Mouse (Mus musculus): ENCODE measurements around the gene Gstz1.

The Gstz1 gene

DNA sequence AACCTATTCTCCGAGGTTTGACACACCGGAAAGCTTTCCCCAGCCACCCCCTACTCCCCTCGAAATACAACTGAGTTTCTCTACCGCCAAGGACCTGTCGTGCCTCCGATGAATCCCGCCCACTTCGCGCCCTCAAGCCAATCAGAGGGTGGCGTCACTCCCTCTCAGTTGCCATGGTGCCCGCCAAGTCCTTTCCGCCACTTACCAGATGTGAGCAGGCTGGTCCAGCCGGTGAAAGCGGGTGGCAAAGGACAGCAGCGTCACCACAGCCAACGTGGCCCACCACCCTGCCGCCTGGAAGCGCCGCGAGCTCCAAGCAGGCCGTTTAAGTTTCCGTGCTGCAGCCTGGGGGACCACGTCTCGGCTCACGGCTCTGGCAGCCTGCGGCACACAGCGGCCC lies at the start of gene Gstz1:
Gene Gstz1 (plus strand): TSS at position 200 of the 400 bp plus-strand sequence.
- peak; percentile 92 to 93 for DNase-seq

DNA sequence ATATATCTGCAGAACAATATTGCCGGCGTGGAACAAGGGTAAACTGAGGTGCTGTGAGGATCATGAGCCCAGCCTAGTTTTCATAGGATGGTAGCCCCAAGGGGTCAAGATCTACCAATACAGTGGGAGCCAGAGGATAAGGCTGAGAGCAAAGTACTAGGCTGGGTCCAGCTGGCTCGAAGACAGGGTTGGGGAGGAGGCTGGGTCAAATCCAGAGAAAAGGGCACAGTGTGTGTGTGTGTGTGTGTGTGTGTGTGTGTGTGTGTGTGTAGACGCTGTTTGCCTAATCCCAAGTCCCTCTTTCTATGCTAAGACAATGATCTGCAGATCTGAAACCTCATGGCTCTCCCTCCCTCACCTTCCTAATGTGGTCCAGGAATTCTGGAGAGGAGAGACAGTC lies 46.6 kb upstream of the Gstz1 start:
- DNase-seq, result peak; percentile 10 to 44

DNA sequence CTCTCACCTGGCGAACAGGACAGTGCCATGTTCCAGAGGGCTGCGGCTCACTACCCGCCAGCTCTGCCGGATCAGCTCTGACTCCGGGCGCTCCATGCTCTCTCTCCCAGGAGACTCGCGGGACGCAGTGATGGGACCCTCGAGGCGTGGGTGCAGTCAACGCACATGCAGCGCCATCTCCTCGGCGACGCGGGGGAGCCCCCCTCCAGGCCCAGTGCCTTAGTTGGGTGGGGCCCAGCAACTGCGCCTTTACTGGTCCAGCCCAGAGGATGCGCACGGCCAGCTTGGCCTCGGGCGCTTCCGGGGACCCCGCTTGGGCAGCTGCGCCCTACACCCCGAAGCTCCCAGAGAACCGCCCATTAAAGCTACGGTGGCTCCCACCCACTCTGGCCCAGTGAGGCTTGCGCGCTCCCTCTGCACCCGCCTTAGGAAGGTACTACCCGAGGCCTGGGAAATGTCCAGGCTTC lies 44.8 kb upstream of the Gstz1 start, which contains the start of gene Ngb:
Gene Ngb (minus strand): TSS at position 375 of the 467 bp plus-strand sequence.
- DNase-seq, result peak in 1 of 2 experiments; percentile 9

DNA sequence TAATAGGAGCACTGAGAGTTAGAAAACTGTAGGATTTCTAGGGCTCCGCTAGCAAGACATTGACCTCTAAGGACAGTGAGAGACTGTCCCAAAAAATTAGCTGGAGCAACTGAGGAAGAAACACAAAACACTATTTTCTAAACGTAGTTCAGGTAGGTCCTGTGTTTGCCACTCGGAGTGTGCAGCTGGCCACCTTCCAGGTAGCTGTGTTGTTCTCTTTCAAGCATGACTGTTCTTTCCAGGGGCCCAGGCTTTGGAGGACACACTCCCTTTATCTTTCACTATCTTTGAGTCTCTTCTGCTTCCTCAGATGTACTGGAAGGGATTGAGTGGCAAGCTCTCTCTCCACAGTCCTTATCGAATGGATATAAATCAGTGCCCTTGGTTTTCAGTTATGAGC lies 43.5 kb upstream of the Gstz1 start:
- no peak for DNase-seq

DNA sequence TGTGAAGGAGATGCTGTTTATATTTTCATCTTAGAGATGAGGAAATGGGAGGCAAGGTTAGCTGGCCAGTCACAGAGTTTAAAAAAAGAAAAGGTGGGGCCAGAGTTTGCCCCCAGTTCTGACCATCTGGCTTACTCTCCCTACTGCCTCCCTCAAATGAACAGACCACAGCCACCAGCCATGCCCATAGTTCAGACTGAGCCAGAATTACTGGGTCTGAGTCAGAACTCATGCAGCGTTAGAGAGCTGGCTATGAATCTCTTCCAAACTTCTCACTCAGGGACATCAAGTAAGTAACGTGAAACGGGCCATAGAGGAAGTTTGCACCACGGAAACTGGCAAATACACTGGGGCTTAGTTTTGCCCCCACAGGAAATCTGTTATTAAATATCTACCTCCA lies 42.2 kb upstream of the Gstz1 start:
- no peak for DNase-seq

DNA sequence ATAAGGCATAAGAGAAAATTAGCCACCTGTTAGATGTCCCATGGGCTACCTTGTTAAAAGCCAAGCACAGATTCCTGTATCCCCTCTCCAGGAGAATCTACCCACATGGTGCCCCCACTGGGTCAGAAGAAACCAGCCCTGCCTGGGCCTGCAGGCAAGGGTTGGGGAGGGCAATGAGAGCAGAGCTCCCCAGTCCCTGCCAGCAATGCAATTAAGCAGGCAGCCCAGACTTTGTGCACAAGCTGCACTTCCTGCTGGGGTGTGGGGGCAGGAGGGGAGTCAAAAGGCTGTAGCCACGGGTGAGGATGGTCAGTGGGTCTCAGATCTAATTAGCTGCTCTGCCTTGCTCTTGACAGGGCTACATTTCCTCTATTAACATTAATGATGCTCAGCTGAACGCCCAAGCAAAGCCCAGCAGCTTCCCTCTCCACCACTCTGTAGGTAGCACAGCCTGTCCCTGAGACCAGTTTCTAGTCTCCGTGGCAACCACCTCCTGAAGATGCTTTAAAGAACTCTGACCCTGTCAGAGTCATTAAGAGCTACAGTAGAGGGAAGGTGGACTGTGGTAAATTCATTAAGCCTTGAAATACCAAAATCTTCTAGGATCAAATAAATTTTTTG lies 39.5 kb upstream of the Gstz1 start:
- DNase-seq, result no peak

DNA sequence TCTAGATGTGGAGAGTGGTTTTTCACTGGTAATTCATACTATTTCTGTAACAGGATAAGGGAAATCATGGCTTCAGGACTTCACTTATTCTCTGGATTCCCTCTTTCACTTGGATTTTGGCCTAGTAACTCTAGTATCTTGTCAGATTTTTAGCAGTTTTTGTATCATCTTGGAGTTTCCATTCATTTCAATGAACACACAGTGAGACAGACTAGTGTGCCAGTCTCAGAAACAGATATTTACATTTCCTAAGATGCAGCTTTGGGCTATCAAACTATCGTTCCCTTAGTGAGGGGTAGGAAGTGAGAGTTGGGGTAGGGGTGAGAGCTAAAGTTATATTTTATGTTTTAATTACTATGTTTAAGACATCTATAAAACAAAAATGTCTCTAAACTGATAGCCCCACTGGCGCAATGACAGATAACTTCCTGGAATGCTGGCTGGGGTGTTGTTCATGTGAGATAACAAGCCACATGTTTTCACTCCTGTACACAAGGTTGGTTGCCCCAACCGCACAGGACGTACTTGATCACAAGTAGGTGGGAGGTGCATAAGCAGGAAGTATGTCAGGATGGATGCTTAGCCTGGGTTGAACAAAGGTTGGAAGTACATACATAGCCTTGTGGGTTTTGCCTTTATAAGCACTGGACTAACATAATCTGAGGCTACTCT lies 24.9 kb upstream of the Gstz1 start:
- no peak for DNase-seq

DNA sequence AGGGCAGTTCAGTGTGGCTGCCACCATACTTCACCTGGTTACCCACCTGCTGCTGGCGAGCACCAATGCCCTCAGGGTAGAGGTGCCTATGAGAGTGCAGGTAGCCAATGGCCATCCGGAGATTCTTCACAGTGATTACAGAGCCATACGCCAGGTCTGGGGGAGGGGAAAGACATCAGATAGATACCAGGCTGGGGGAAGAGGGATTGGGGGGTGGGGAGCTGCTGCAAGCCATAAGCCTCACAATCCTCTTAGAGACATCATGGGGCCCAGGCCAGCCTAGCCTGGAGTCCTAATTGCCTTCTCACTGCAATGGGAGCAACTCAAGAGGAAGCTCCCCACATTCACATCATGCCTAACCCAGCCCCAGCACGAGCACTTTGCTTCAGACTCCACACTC lies 19.7 kb upstream of the Gstz1 start:
- DNase-seq, result no peak

DNA sequence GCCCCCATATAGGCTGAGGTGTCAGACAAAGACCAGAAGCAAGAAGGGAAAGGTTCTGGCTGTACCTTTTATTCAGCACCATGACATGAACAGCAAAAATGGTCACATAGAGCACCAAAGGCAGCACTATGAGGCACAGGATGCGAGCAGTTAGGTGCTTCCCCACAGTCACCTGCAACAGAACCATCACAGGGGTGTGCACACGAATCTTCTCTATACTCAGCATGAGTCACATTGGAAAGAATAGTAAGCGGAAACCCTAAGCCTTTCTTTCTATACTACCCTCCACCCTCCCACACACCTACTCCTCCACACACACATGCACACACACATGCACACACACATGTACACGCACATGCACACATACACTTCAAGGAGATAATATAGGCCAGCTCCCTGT lies 16.7 kb upstream of the Gstz1 start:
- DNase-seq, result no peak

DNA sequence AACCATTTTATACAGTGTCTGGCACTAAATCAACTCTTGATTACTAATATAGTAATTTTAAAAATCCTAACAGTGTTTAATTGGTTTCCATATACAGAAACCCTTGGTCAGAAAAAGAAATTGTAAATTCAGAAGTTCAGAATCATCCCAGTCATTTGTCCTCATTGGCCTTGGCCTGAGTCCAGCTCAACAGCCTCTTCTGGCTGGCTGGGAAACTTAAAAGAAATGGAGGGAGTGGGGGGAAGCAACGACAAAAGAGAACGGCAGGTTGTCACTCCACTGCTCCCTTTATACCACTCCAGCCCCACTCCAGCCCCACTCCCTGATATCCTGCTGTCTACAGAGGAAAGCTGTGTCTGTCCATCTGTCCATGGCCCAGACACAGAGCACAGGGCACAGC lies 15.8 kb upstream of the Gstz1 start:
- DNase-seq, result no peak

DNA sequence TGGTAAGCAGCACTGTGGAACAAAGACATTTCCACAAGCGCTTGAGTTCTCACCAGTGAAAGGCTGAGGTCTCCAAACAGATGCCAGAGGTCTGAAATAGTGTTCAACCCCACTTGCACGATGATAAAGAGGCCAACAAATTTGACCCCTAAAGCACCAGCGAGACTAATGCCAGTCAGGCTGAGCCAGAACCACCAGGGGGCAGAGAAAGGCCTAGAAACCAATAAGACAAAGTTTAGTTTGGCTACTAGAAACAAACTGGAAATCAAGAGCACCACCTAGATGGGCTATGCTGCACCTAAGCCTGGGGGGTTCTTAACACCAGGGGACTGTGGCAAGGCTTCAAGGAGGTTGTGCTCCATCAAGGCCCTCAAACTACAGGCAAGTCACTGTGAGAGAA lies 15.3 kb upstream of the Gstz1 start:
- DNase-seq, result peak in 1 of 2 experiments; percentile 45

DNA sequence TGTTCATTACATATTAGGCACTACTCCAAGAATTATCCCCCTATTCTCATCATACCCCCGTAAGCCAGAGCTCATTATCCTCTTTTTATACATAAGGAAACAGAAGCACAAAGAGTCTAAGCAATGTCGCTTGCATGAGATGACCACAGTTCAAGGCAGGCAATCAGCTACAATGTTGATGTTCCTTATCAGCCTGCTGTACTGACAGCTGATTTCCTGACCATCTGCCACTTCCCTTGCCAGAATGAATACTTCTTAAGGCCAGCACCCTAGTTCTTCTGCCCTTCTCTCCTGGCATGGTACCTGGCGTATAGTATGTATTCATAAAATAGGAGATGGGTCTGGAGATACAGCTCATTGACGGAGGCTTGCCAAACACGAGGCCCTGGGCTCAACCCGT lies 14.8 kb upstream of the Gstz1 start:
- DNase-seq, result no peak

DNA sequence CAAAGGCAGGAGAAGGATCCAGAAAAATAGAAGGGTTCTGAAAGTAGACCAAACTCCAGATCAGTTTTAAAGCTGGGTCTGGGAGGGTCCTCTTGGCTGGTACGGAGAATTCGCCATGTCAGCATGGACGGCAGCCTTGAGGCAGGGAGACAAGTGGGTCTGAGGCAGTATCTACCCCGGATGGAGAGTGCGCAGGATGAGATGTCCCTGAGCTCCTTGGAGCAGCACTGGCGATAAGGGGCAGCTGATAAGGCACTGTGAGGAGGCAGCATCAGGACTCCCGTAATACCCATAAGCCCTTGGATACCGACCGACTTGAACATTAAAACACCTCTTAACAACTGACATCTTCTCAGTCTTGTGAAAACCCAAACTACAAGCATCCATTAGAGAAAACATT lies 14.2 kb upstream of the Gstz1 start:
- no peak for DNase-seq

DNA sequence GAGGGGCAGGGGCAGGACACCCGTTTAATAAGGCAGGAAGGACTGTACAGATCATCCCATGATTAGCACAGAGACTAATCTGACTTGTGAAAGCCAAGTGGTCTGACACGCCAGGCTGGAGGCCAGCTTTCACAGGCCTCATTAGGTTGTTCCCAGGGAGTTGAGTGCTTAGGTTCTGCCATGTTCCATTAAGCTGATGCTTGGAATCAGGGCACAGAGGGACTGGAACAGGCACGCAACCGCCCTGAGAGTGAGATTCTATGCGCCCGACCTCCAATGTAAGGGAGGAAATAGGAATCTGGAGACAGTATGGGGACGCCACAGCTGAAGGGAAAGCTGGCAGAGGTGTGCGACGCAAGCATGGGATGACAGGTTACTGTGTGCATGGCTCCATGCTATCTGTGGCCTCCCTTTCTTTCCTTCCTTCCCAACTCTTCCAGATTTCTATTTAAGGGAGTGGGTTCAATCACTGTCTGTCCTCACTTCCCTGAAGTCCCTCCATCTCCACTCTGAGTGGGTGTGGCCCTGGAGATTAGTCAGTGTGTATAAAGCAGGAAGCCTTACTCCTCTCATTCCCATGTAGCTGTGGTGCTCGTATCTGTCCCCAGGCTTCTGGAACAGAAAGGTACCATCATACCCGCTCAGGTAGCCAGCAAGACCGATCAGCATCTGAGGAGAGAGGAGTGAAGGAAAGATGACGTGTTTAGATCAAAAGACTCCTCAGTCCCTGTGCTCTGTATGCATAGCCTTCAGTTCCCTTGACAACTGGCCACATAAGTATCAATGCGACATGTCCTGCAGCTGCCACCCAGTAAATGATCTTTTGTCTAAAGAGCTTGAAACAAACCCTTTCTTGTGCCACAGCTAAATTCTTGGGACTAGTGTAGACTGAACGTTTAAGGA lies 9.3 kb upstream of the Gstz1 start:
- DNase-seq, result no peak

DNA sequence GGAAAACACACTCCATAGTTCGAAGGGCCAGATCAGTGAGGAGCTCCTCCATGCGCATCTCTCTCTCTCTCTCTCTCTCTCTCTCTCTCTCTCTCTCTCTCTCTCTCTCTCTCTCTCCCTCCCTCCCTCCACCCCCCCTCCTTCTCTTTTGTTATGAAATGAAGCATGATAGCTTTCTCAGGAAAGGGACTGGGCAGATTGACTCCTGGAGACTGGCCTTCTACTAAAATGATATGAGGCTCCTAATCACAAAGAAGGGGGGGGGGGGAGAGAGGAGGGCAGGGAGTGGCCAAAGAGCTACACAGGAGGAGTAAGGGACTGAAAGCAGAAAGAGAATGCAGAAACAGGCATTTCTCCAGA lies 8.6 kb upstream of the Gstz1 start:
- no peak for DNase-seq

DNA sequence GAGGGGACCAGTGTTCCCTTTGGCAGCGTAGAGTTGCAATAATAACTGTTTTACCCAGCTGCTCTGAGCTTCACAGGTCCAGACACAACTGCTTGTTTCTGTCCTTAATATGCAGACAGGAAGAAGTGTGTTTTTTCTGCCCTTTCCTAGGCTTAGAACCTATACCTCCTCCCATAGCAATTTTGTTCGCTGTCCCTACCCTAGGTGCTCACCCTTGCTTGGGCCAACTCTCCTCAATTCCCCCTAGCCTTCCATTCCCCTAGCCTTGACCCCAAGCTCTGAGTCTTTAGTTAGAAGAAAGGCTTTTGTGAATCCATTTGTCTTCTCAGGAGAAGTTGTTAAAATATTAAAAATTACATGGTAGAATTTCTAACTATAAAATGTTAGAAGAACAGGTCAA lies 8.2 kb upstream of the Gstz1 start:
- no peak for DNase-seq

DNA sequence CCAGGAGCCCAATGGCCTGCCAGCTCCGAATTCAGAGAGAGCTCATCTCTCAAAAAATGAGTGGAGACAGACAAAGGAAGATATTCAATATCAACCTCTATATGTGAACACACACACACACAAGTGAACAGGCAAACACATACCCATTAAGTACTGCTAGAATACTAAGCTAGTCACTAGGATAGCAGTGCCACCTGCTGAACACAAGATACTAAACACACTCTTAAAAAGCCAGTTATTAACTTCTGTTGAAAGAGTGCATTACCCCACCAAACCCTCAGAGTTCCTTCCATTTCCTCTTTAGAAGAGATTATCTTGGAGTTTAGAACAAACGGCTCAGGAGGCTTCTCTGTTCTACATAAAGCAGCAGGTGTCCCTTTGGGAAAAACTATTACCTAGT lies 4.8 kb upstream of the Gstz1 start:
- DNase-seq, result no peak

DNA sequence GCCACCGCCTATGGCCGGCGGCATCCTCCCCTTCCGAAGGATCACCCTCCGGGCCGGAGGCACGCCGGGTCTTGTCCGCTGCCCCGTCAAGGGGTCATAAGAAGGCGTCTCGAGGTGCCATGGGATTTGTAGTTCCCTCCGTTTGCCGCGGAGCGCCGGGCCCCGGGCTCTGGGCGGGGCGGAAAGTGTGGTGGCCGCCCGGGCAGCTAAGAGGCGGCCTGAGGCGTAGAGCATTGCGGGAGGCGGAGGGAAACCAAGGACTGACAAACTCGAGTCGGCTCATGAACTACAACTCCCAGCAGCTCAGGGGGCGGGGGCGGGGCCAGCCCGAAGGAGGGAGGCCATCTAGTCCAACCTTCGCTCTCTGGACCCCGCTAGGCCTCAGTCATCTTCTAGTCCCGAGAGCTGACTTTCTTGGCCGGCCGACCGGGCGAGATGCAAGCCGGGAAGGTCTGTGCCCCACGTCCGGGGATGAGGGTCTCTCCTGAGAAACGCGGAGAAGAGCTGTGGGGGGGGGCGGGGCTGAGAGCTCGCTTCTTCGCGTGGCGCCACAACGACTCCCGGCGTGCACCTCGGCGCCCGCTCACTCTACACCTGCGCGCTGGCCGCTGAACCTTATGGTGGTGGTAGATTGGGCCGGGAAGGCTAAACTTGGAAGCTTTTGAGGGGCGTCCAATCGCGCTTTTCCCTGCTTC lies 577 bp downstream of the Gstz1 start, which contains the start of gene Pomt2:
Gene Pomt2 (minus strand): TSS at position 574 of the 695 bp plus-strand sequence.
- DNase-seq, result peak; percentile 94 to 99

DNA sequence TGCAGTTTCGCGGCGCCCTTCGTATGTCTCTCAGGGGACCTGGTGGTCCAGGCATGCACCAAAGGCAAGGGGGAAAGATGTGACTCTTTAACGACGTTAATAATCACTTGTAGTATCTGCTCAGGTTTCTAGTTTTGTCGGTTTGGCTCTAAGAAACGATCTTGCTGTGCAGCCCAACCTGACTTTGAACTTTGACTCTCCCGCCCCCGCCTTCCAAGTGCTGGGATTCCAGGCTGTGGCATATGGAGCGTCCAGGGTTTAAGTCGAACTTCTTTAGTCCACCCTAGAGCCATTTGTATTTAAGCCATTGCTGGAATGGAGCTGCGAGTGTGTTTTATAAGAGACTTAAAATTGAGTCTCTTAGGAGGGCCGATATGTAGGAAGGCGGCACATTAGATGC lies 1.2 kb downstream of the Gstz1 start:
- no peak for DNase-seq

DNA sequence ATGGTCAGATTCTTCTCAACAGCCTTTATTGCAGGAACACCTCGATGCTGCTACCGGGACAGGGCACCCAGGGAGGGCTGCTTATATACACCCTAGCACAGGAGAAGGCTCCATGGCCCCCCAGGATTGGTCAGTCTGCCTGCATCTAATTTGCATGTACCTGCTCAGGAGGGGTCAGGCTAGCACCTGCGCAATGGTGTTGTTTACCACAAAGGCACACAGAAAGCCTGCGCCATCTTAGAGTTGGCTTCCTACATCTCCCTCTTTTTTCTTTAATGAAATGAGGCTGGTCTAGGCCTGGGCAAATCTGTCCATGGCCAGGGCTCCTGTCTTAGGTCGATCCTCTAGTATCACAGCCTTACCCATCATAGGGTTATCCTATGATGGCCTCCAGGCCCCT lies 2.5 kb downstream of the Gstz1 start:
- no peak for DNase-seq

DNA sequence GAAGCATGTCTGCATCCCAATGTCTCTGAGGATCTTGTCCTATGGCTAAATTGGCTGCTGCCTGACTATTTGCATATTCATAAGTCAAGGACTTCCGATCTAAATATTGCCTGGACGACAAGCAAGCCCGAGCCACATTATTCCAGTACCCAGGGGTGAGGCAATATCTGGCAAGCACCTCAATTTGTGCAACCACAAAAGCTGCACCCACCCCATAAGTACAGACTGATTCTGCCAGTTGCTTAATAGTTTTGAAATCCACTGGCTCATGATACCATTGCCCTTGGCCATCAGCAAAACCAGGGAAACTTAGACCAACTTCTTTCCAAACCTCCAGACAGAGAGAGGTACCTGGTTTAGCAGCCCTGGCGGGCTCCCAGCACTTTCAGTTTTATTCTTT lies 7.5 kb downstream of the Gstz1 start:
- peak in 1 of 2 experiments; percentile 15 for DNase-seq

DNA sequence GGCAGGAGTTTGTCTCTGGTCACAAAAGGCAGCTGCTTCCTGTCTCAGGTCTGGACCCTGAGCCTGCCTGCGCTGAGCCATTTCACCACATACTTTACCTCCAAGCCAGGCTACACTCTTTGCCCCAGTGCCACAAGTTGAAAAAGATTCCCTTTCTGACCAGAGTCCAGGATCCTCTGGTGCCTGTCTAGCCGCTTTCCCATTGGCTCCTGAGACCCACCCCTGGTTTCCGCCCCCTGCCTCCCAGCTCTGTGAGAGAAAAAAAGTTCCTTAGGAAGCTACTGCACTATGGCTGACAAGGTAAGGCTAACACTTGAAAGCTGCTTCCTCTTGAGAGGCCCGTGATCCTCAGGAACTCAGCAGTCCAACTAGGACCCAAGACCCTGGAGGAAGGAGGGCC lies 10.4 kb downstream of the Gstz1 start:
- DNase-seq, result peak; percentile 29 to 53

DNA sequence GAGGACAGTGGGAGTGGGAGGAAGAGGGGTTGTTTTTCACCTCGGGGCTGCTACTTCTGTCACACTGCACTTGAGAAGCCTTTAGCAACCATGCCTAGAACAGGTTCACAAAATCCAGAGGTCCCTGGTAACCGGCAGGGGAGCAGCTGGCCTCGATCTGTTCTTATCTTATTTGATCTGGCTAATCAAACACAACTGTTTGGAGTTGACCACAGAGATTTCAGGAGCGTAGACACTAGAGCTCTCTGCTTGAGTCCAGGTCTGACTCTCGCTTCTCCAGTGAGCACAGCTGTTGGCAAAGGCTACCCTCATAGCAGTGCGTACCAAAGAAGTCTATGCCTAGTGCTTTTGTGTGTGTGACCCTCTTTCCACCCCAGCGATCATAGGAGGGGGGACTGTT lies 11.1 kb downstream of the Gstz1 start:
- DNase-seq, result peak; percentile 8 to 42

Measured in lung, postnatal 4 days (tissue).